Mouse (Mus musculus): ENCODE results near the gene Gm17455. TPM values are rescaled to one million over a fixed set of nuclear protein-coding genes. Genes with fewer than 3 reads are reported as not detected.

The Gm17455 gene
- polyA plus RNA-seq, 1 experiment from 2014 or later, result 3.1 TPM

- H3K4me3 ChIP-seq (ENCODE audit: low read length), result no peak overlapping the region
- 68% methylated on average over 5 of the region's 5 CpGs for WGBS
- no peaks in the 10 kb centered on the region for H3K27me3 ChIP-seq (ENCODE audit: control insufficient read depth, insufficient read depth, low read depth, low read length)
- ATAC-seq (ENCODE audit: low read depth), result no peak
- no peaks in the 10 kb centered on the region for H3K9me3 ChIP-seq (ENCODE audit: control insufficient read depth, low read length)
- H3K27ac ChIP-seq (ENCODE audit: low read length), result no peak overlapping the region
- H3K9ac ChIP-seq (ENCODE audit: low read length), result no peak overlapping the region
- no peaks in the 10 kb centered on the region for H3K36me3 ChIP-seq (ENCODE audit: control insufficient read depth, insufficient read depth, low read length)
- no peaks in the 10 kb centered on the region; the same call in 1 of the 2 replicates for H3K4me1 ChIP-seq (replicated peaks; ENCODE audit: control insufficient read depth, insufficient read depth, low read length)
- no peak overlapping the region for H3K4me2 ChIP-seq (ENCODE audit: low read depth, low read length)
Measured at GRCm38 (mm10) chr10:60370601-60371061, 28.9 kb upstream of the Gm17455 start.

- WGBS, result 67% methylated on average over 5 of the region's 5 CpGs
- no peaks in the 10 kb centered on the region for H3K36me3 ChIP-seq (ENCODE audit: control insufficient read depth, insufficient read depth, low read length)
- ATAC-seq (ENCODE audit: low read depth), result no peak
- H3K9ac ChIP-seq (ENCODE audit: low read length), result no peak overlapping the region
- H3K4me2 ChIP-seq (ENCODE audit: low read depth, low read length), result no peak overlapping the region
- H3K27me3 ChIP-seq (ENCODE audit: control insufficient read depth, insufficient read depth, low read depth, low read length), result no peaks in the 10 kb centered on the region
- no peak overlapping the region for H3K4me3 ChIP-seq (ENCODE audit: low read length)
- H3K27ac ChIP-seq (ENCODE audit: low read length), result no peak overlapping the region
- no peaks in the 10 kb centered on the region; the same call in 1 of the 2 replicates for H3K4me1 ChIP-seq (replicated peaks; ENCODE audit: control insufficient read depth, insufficient read depth, low read length)
- H3K9me3 ChIP-seq (ENCODE audit: control insufficient read depth, low read length), result no peaks in the 10 kb centered on the region
Measured at GRCm38 (mm10) chr10:60371596-60372386, 27.7 kb upstream of the Gm17455 start.

- WGBS, result 34% methylated on average over 6 of the region's 6 CpGs
- no peak overlapping the region for H3K4me3 ChIP-seq (ENCODE audit: low read length)
- H3K4me2 ChIP-seq (ENCODE audit: low read depth, low read length), result no peak overlapping the region
- H3K36me3 ChIP-seq (ENCODE audit: control insufficient read depth, insufficient read depth, low read length), result no peaks in the 10 kb centered on the region
- no peaks in the 10 kb centered on the region; the same call in 1 of the 2 replicates for H3K4me1 ChIP-seq (replicated peaks; ENCODE audit: control insufficient read depth, insufficient read depth, low read length)
- H3K27ac ChIP-seq (ENCODE audit: low read length), result peak overlapping the region; percentile 58; the same call in 1 of the 2 replicates
- H3K9me3 ChIP-seq (ENCODE audit: control insufficient read depth, low read length), result no peaks in the 10 kb centered on the region
- no peak overlapping the region for H3K9ac ChIP-seq (ENCODE audit: low read length)
- H3K27me3 ChIP-seq (ENCODE audit: control insufficient read depth, insufficient read depth, low read depth, low read length), result no peaks in the 10 kb centered on the region
- ATAC-seq (ENCODE audit: low read depth), result no peak
Measured at GRCm38 (mm10) chr10:60373543-60373936, 26.0 kb upstream of the Gm17455 start.

- 47% methylated on average over 8 of the region's 8 CpGs for WGBS
- peak; percentile 82 for ATAC-seq (ENCODE audit: low read depth)
Measured at GRCm38 (mm10) chr10:60373937-60374578, 25.5 kb upstream of the Gm17455 start.

GRCm38 (mm10) chr10:60376704-60377103 is 22.8 kb upstream of the Gm17455 start:
- no peak for ATAC-seq (ENCODE audit: low read depth)
- Histone ChIP-seq H3K9ac (ENCODE audit: low read length) (no peak overlapping the region), H3K27me3 (ENCODE audit: control insufficient read depth, insufficient read depth, low read depth, low read length) (no peaks in the 10 kb centered on the region), H3K9me3 (ENCODE audit: control insufficient read depth, low read length) (no peaks in the 10 kb centered on the region), H3K4me3 (ENCODE audit: low read length) (no peak overlapping the region), H3K4me1 (replicated peaks; ENCODE audit: control insufficient read depth, insufficient read depth, low read length) (peaks cover 9% of the 10 kb centered on the region), H3K27ac (ENCODE audit: low read length) (no peak overlapping the region), H3K4me2 (ENCODE audit: low read depth, low read length) (no peak overlapping the region), H3K36me3 (ENCODE audit: control insufficient read depth, insufficient read depth, low read length) (no peaks in the 10 kb centered on the region)
- 85% methylated on average over 16 of the region's 16 CpGs for WGBS

More at GRCm38 (mm10) chr10:60373937-60374578, 25.5 kb upstream of the Gm17455 start:
- no peaks in the 10 kb centered on the region for H3K9me3 ChIP-seq (ENCODE audit: control insufficient read depth, low read length)
- no peaks in the 10 kb centered on the region for H3K36me3 ChIP-seq (ENCODE audit: control insufficient read depth, insufficient read depth, low read length)
- no peak overlapping the region for H3K9ac ChIP-seq (ENCODE audit: low read length)
- H3K4me2 ChIP-seq (ENCODE audit: low read depth, low read length), result no peak overlapping the region
- H3K27me3 ChIP-seq (ENCODE audit: control insufficient read depth, insufficient read depth, low read depth, low read length), result no peaks in the 10 kb centered on the region
- peak overlapping the region; percentile 58; the same call in 1 of the 2 replicates for H3K27ac ChIP-seq (ENCODE audit: low read length)
- H3K4me3 ChIP-seq (ENCODE audit: low read length), result no peak overlapping the region
- H3K4me1 ChIP-seq (replicated peaks; ENCODE audit: control insufficient read depth, insufficient read depth, low read length), result no peaks in the 10 kb centered on the region; the same call in 1 of the 2 replicates

GRCm38 (mm10) chr10:60379419-60379957 is 20.0 kb upstream of the Gm17455 start:
- no peak overlapping the region for H3K4me2 ChIP-seq (ENCODE audit: low read depth, low read length)
- H3K27ac ChIP-seq (ENCODE audit: low read length), result no peak overlapping the region
- H3K27me3 ChIP-seq (ENCODE audit: control insufficient read depth, insufficient read depth, low read depth, low read length), result no peaks in the 10 kb centered on the region
- no peaks in the 10 kb centered on the region for H3K36me3 ChIP-seq (ENCODE audit: control insufficient read depth, insufficient read depth, low read length)
- 64% methylated on average over 9 of the region's 9 CpGs for WGBS
- ATAC-seq (ENCODE audit: low read depth), result no peak
- no peak overlapping the region for H3K4me3 ChIP-seq (ENCODE audit: low read length)
- no peaks in the 10 kb centered on the region for H3K9me3 ChIP-seq (ENCODE audit: control insufficient read depth, low read length)
- H3K9ac ChIP-seq (ENCODE audit: low read length), result no peak overlapping the region
- H3K4me1 ChIP-seq (replicated peaks; ENCODE audit: control insufficient read depth, insufficient read depth, low read length), result peaks cover 12% of the 10 kb centered on the region

- Histone ChIP-seq H3K4me3 (ENCODE audit: low read length) (no peak overlapping the region), H3K27me3 (ENCODE audit: control insufficient read depth, insufficient read depth, low read depth, low read length) (no peaks in the 10 kb centered on the region), H3K4me2 (ENCODE audit: low read depth, low read length) (no peak overlapping the region), H3K4me1 (replicated peaks; ENCODE audit: control insufficient read depth, insufficient read depth, low read length) (peaks cover 12% of the 10 kb centered on the region), H3K9ac (ENCODE audit: low read length) (no peak overlapping the region), H3K9me3 (ENCODE audit: control insufficient read depth, low read length) (no peaks in the 10 kb centered on the region), H3K36me3 (ENCODE audit: control insufficient read depth, insufficient read depth, low read length) (no peaks in the 10 kb centered on the region), H3K27ac (ENCODE audit: low read length) (no peak overlapping the region)
- no peak for ATAC-seq (ENCODE audit: low read depth)
- 54% methylated on average over 3 of the region's 3 CpGs for WGBS
Measured at GRCm38 (mm10) chr10:60380229-60380628, 19.3 kb upstream of the Gm17455 start.

- ATAC-seq (ENCODE audit: low read depth), result peak; percentile 66
- H3K4me1 ChIP-seq (replicated peaks; ENCODE audit: control insufficient read depth, insufficient read depth, low read length), result peaks cover 12% of the 10 kb centered on the region
- WGBS, result 52% methylated on average over 10 of the region's 10 CpGs
- no peak overlapping the region for H3K4me2 ChIP-seq (ENCODE audit: low read depth, low read length)
- H3K27me3 ChIP-seq (ENCODE audit: control insufficient read depth, insufficient read depth, low read depth, low read length), result no peaks in the 10 kb centered on the region
- peak overlapping the region; percentile 0 for H3K27ac ChIP-seq (ENCODE audit: low read length)
- H3K36me3 ChIP-seq (ENCODE audit: control insufficient read depth, insufficient read depth, low read length), result no peaks in the 10 kb centered on the region
- no peak overlapping the region for H3K4me3 ChIP-seq (ENCODE audit: low read length)
- no peak overlapping the region for H3K9ac ChIP-seq (ENCODE audit: low read length)
- no peaks in the 10 kb centered on the region for H3K9me3 ChIP-seq (ENCODE audit: control insufficient read depth, low read length)
Measured at GRCm38 (mm10) chr10:60381142-60381925, 18.2 kb upstream of the Gm17455 start.
